Mouse (Mus musculus): ENCODE data around the gene Os9. TPM values are rescaled to one million over a fixed set of nuclear protein-coding genes. Genes with fewer than 3 reads are reported as not detected.

Os9 gene
- polyA plus RNA-seq, 1 experiment = 106 TPM

GRCm38 (mm10) chr10:127122018-127122417, 1.1 kb upstream of the Os9 start:
- Histone ChIP-seq H3K27ac (ENCODE audit: insufficient read depth, low read length) (no peak overlapping the region), H3K4me3 (ENCODE audit: insufficient read depth, low read length) (no peak overlapping the region), H3K4me1 (ENCODE audit: control insufficient read depth, insufficient read depth, low read length) (no peaks in the 10 kb centered on the region; the same call in 1 of the 2 replicates)
- TF ChIP-seq POLR2A (IDR thresholded peaks at IDR 0.05; ENCODE audit: extremely low read depth, insufficient read depth, low read length) = no peak
- TF ChIP-seq CTCF (IDR thresholded peaks at IDR 0.05; ENCODE audit: extremely low read depth, insufficient read depth, low read length) = no peak

DNA sequence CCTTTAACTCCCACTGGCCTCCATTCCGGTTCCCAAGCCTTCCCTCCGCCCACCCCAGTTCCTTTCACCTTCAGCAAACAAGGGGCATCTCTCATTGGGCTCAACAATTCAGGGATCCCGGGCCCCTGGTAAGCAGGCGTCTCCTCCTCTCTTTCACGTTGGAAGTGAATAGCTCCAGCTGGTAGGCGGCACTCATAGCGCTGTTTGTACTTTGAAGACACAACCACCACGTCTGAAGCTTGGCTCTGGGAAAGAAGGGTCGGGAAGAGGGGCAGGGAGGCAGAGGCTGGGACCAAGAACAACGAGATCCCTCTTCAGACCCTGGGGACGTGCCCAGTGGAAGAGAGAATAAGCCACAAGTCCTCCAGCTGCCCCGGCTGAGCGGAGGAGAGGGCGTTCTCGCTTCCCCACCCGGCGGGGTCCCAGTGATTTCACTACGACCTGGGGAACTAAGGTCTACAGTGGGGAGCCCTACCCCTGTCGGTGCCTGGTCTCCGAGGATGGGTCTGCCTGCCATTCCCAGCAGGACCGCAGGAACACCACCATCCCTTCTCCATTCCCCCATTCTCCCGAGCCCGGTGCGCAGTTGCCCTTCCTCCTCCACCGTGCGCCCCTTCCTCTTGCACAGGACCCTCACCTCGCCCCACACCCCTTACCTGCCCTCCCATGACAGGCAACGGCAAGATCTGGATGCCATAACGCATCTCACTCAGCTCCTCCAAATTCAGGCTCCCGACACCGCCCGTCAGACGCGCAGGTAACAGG, 448 bp downstream of the Os9 start:
- 0 out of 2 replicates have a peak overlapping the region, but pooled peaks have one; percentile 5 for H3K27ac ChIP-seq (ENCODE audit: insufficient read depth, low read length)

GRCm38 (mm10) chr10:127119229-127119628, 1.7 kb downstream of the Os9 start:
- H3K27ac ChIP-seq (ENCODE audit: insufficient read depth, low read length) = no peak overlapping the region
- no peaks in the 10 kb centered on the region; the same call in 1 of the 2 replicates for H3K4me1 ChIP-seq (ENCODE audit: control insufficient read depth, insufficient read depth, low read length)
- H3K4me3 ChIP-seq (ENCODE audit: insufficient read depth, low read length) = no peak overlapping the region
- TF ChIP-seq CTCF (IDR thresholded peaks at IDR 0.05; ENCODE audit: extremely low read depth, insufficient read depth, low read length) (no peak), POLR2A (IDR thresholded peaks at IDR 0.05; ENCODE audit: extremely low read depth, insufficient read depth, low read length) (no peak)

More for the DNA sequence above, 448 bp downstream of the Os9 start:
- no peaks in the 10 kb centered on the region; the same call in 1 of the 2 replicates for H3K4me1 ChIP-seq (ENCODE audit: control insufficient read depth, insufficient read depth, low read length)
- TF ChIP-seq POLR2A (IDR thresholded peaks at IDR 0.05; ENCODE audit: extremely low read depth, insufficient read depth, low read length) (no peak), CTCF (IDR thresholded peaks at IDR 0.05; ENCODE audit: extremely low read depth, insufficient read depth, low read length) (no peak)
- peak overlapping the region; percentile 89 for H3K4me3 ChIP-seq (ENCODE audit: insufficient read depth, low read length)

DNA sequence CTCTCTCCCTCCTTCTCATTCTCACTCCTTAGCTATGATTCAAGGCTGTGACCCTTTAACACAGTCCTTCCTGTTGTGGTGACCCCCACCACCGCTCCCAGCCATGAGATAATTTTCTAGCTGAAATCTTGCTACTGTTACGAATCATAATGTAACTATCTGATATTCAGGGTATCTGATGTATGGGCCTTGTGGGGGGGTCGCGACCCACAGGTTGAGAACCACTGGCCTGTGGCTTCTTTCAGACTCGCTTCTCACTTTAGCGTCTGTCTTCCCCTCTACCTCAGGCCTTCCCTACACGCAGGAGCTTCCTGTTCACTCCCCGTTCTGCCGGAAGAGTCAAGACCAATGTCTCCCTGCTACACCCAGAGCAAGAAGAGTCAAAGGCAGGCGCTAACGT, 2.5 kb downstream of the Os9 start:
- no peak for TF ChIP-seq CTCF (IDR thresholded peaks at IDR 0.05; ENCODE audit: extremely low read depth, insufficient read depth, low read length)
- no peak for TF ChIP-seq POLR2A (IDR thresholded peaks at IDR 0.05; ENCODE audit: extremely low read depth, insufficient read depth, low read length)
- no peak overlapping the region for H3K4me3 ChIP-seq (ENCODE audit: insufficient read depth, low read length)
- H3K27ac ChIP-seq (ENCODE audit: insufficient read depth, low read length) = no peak overlapping the region
- no peaks in the 10 kb centered on the region; the same call in 1 of the 2 replicates for H3K4me1 ChIP-seq (ENCODE audit: control insufficient read depth, insufficient read depth, low read length)

DNA sequence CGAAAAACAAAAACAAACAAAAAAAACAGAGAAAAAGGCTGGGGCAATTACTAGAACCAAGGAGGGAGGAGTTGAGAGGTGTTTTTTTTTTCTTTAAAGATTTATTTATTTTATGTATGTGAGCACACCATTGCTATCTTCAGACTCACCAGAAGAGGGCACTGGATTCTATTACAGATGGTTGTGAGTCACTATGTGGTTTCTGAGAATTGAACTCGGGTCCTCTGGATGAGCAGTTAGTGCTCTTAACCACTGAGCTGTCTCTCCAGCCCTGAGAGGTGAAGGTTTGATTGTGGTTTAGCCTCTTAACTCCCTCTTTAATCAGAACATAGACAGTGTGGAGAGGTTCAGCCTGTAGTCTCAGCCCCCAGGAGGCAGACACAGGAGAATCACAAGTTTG, 5.9 kb downstream of the Os9 start:
- H3K27ac ChIP-seq (ENCODE audit: insufficient read depth, low read length) = no peak overlapping the region
- no peak overlapping the region for H3K4me3 ChIP-seq (ENCODE audit: insufficient read depth, low read length)
- TF ChIP-seq POLR2A (IDR thresholded peaks at IDR 0.05; ENCODE audit: extremely low read depth, insufficient read depth, low read length) (no peak), CTCF (IDR thresholded peaks at IDR 0.05; ENCODE audit: extremely low read depth, insufficient read depth, low read length) (no peak)
- no peaks in the 10 kb centered on the region for H3K4me1 ChIP-seq (ENCODE audit: control insufficient read depth, insufficient read depth, low read length)

GRCm38 (mm10) chr10:127114408-127114807, 6.5 kb downstream of the Os9 start:
- H3K27ac ChIP-seq (ENCODE audit: insufficient read depth, low read length) = no peak overlapping the region
- H3K4me3 ChIP-seq (ENCODE audit: insufficient read depth, low read length) = no peak overlapping the region
- no peaks in the 10 kb centered on the region for H3K4me1 ChIP-seq (ENCODE audit: control insufficient read depth, insufficient read depth, low read length)
- TF ChIP-seq POLR2A (IDR thresholded peaks at IDR 0.05; ENCODE audit: extremely low read depth, insufficient read depth, low read length) (no peak), CTCF (IDR thresholded peaks at IDR 0.05; ENCODE audit: extremely low read depth, insufficient read depth, low read length) (no peak)

- Histone ChIP-seq H3K27ac (ENCODE audit: insufficient read depth, low read length) (no peak overlapping the region), H3K4me3 (ENCODE audit: insufficient read depth, low read length) (no peak overlapping the region), H3K4me1 (ENCODE audit: control insufficient read depth, insufficient read depth, low read length) (no peaks in the 10 kb centered on the region)
- TF ChIP-seq POLR2A (IDR thresholded peaks at IDR 0.05; ENCODE audit: extremely low read depth, insufficient read depth, low read length) (no peak), CTCF (IDR thresholded peaks at IDR 0.05; ENCODE audit: extremely low read depth, insufficient read depth, low read length) (no peak)
These were observed 9.7 kb downstream of the Os9 start for GRCm38 (mm10) chr10:127111001-127111887.

- Histone ChIP-seq H3K4me3 (ENCODE audit: insufficient read depth, low read length) (no peak overlapping the region), H3K27ac (ENCODE audit: insufficient read depth, low read length) (no peak overlapping the region), H3K4me1 (ENCODE audit: control insufficient read depth, insufficient read depth, low read length) (no peaks in the 10 kb centered on the region)
- no peak for TF ChIP-seq CTCF (IDR thresholded peaks at IDR 0.05; ENCODE audit: extremely low read depth, insufficient read depth, low read length)
- no peak for TF ChIP-seq POLR2A (IDR thresholded peaks at IDR 0.05; ENCODE audit: extremely low read depth, insufficient read depth, low read length)
These were observed 12.7 kb downstream of the Os9 start for GRCm38 (mm10) chr10:127108262-127108583.

GRCm38 (mm10) chr10:127107563-127108261, 13.2 kb downstream of the Os9 start:
- TF ChIP-seq POLR2A (IDR thresholded peaks at IDR 0.05; ENCODE audit: extremely low read depth, insufficient read depth, low read length) = no peak
- TF ChIP-seq CTCF (IDR thresholded peaks at IDR 0.05; ENCODE audit: extremely low read depth, insufficient read depth, low read length) = no peak
- no peak overlapping the region for H3K27ac ChIP-seq (ENCODE audit: insufficient read depth, low read length)
- H3K4me1 ChIP-seq (ENCODE audit: control insufficient read depth, insufficient read depth, low read length) = no peaks in the 10 kb centered on the region
- no peak overlapping the region for H3K4me3 ChIP-seq (ENCODE audit: insufficient read depth, low read length)

All from cortical plate, adult 2 months (tissue).